Mouse (Mus musculus) G1E (cell line): ENCODE data around the gene Ifitm2. TPM values are rescaled to one million over a fixed set of nuclear protein-coding genes. Genes with fewer than 3 reads are reported as not detected.
"Not testable (repeated sequence)": the region's sequence is repeated elsewhere in the genome, so short reads cannot be mapped to it uniquely, and the experiment has no call there.

Experiments
- ATAC-seq: 2 replicates; pipeline ENCODE4 v1.8.0; 2016; ENCODE audit warnings: mild to moderate bottlenecking; ENCODE audit not compliant: insufficient number of reproducible peaks, poor library complexity, low FRiP score, severe bottlenecking; ENCODE audit errors: extremely low read depth
- DNase-seq: peaks from one replicate; pipeline ENCODE4 v3.0.0; 2012; ENCODE audit warnings: low spot score
- H3K27me3 ChIP-seq: 2 replicates; pipeline ENCODE4 v1.6.1; 2012; ENCODE audit warnings: mild to moderate bottlenecking, low read length, inconsistent platforms; ENCODE audit not compliant: insufficient read depth
- H3K36me3 ChIP-seq: replicated peaks from 2 replicates; pipeline ENCODE3; 2012; ENCODE audit warnings: mild to moderate bottlenecking, inconsistent platforms
- H3K4me1 ChIP-seq: 2 replicates; pipeline ENCODE4 v1.6.1; 2012; ENCODE audit warnings: low read depth, low read length, inconsistent platforms, mixed read lengths; ENCODE audit not compliant: insufficient read depth
- H3K4me3 ChIP-seq: 2 replicates; pipeline ENCODE4 v1.5.1; 2012; ENCODE audit warnings: low read depth, mild to moderate bottlenecking, inconsistent platforms, low read length, moderate library complexity, mixed read lengths
- H3K9me3 ChIP-seq: replicated peaks from 2 replicates; pipeline ENCODE4 v1.6.1; 2012; ENCODE audit warnings: inconsistent platforms
- CTCF ChIP-seq: IDR thresholded peaks from 2 replicates; pipeline ENCODE4 v1.5.1; 2012; ENCODE audit warnings: low read depth, low read length, inconsistent platforms, mixed read lengths
- GATA1 ChIP-seq: IDR thresholded peaks from 2 replicates; pipeline ENCODE4 v1.6.1; 2012; ENCODE audit warnings: borderline replicate concordance, low read length, inconsistent platforms, mixed read lengths
- GATA2 ChIP-seq: IDR thresholded peaks from 2 replicates; pipeline ENCODE4 v1.6.1; 2012; ENCODE audit warnings: low read depth, low read length, inconsistent platforms, borderline replicate concordance
- POLR2AphosphoS5 ChIP-seq: IDR thresholded peaks from 2 replicates; pipeline ENCODE4 v1.6.1; 2012; ENCODE audit warnings: low read depth, low read length, inconsistent platforms; ENCODE audit not compliant: insufficient replicate concordance
- TAL1 ChIP-seq: conservative IDR thresholded peaks from 2 replicates; pipeline ENCODE4 v1.6.1; 2012; ENCODE audit warnings: low read depth, low read length, inconsistent platforms, mixed read lengths
- polyA plus RNA-seq: library from polyadenylated mRNA; stranded (reverse); fragments of >175 nt; gene quantifications from 2 replicates; pipeline ENCODE4 v1.2.3, GENCODE M21; 2012
- total RNA-seq, 2 experiments: library from RNA; stranded (forward) in 1 of 2; stranded (reverse) in 1 of 2; fragments of 200-1000 nt in 1 of 2; fragments of >200 nt in 1 of 2; fragmentation: Nextera tagmentation in 1 of 2; gene quantifications; 2 replicates each; pipeline ENCODE4 v1.2.3; 2014 to 2017

Gene Ifitm2
- total and polyA plus RNA-seq, 3 experiments: 161 to 256 (median 205) TPM

- DNase-seq (no peak), ATAC-seq (no peak; the same call in 1 of the 2 replicates)
- H3K9me3 ChIP-seq: 0 out of 2 replicates have a peak, but pooled peaks cover 2% of the 10 kb centered on the region
- H3K4me1 ChIP-seq: peaks cover 9% of the 10 kb centered on the region; the same call in 1 of the 2 replicates
- H3K4me3 ChIP-seq: no peak overlapping the region
- H3K36me3 ChIP-seq: no peaks in the 10 kb centered on the region
- peaks cover 21% of the 10 kb centered on the region for H3K27me3 ChIP-seq
- TF ChIP-seq POLR2AphosphoS5: no peak
- TF ChIP-seq TAL1: no peak
- TF ChIP-seq CTCF: no peak
- no peak for TF ChIP-seq GATA2
- TF ChIP-seq GATA1: no peak
These were observed 25.9 kb upstream of the Ifitm2 start for GRCm38 (mm10) chr7:140981704-140982103.

GRCm38 (mm10) chr7:140976720-140977119, 20.9 kb upstream of the Ifitm2 start:
- ATAC-seq, H3K9me3 ChIP-seq, H3K36me3 ChIP-seq, H3K4me1 ChIP-seq, H3K4me3 ChIP-seq, DNase-seq: not testable (repeated sequence)
- H3K27me3 ChIP-seq: peaks cover 12% of the 10 kb centered on the region; the same call in 1 of the 2 replicates

GRCm38 (mm10) chr7:140975465-140975864, 19.7 kb upstream of the Ifitm2 start:
- TF ChIP-seq CTCF: no peak
- TF ChIP-seq TAL1: no peak
- no peak for TF ChIP-seq GATA1
- TF ChIP-seq GATA2: no peak
- TF ChIP-seq POLR2AphosphoS5: no peak
- Histone ChIP-seq H3K36me3 (no peaks in the 10 kb centered on the region), H3K9me3 (no peaks in the 10 kb centered on the region), H3K4me3 (no peak overlapping the region), H3K27me3 (peaks cover 17% of the 10 kb centered on the region; the same call in 1 of the 2 replicates), H3K4me1 (no peaks in the 10 kb centered on the region; the same call in 1 of the 2 replicates)
- ATAC-seq (no peak), DNase-seq (no peak)

DNA sequence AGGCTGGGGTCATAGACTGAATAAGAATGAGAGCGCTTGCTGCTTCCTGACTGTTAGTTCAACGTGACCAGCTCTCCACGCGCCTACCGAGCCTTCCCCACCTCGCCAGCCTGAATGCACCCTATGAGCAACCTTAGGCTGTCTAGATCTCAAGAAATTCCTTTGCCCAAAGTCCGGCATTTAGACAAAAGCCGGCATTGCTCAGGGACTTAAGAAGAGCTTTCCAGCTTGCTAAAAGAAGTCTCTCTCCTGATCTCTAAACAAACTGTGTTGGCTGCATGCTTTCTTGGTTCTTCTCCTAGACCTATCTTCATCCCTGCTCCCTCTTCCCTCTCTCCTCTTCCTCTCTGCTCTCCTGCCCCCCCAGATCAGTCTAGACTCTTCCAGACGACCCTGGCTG, 19.2 kb upstream of the Ifitm2 start:
- ATAC-seq (no peak), DNase-seq (no peak)
- H3K9me3 ChIP-seq: no peaks in the 10 kb centered on the region
- H3K36me3 ChIP-seq: no peaks in the 10 kb centered on the region
- peaks cover 21% of the 10 kb centered on the region; the same call in 1 of the 2 replicates for H3K27me3 ChIP-seq
- no peak overlapping the region for H3K4me3 ChIP-seq
- no peak for TF ChIP-seq CTCF
- no peak for TF ChIP-seq TAL1
- no peak for TF ChIP-seq GATA2
- TF ChIP-seq GATA1: no peak
- TF ChIP-seq POLR2AphosphoS5: no peak
- no peaks in the 10 kb centered on the region; the same call in 1 of the 2 replicates for H3K4me1 ChIP-seq

DNA sequence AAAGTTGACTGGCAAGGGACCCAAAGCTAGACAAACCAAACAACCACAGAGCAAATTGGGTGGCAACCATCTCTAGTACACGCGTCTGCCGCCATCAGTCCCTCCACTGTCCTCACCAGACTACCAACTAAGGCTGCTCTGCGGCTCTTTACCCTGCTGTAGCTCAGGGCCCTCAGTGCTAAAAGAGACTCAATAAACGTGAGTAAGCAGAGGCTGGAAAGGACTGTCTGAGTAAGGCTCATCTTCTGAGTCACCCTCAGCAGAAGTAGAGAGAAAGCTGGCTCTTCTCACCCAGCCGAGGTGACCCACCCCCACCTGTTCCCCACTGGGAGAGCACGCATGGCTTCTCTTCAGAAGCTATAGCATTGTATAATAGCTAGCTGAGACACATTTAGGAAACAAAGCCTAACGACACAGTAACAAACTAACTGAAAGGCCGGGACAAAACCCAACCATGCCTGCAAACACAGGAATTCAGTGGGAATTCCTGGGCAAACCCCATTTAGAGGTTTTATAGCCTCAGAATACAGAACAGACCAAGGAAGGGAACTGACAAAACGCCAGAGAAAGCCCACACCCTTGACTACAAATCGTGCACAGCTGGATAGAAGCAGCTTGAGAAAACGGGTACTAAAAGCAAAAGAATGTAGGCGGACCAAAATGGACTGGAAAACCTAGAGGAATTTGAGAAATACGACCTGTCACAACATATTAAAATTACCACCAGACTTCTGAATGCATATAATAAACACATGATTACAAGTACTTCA, 17.8 kb upstream of the Ifitm2 start:
- Histone ChIP-seq H3K4me3 (no peak overlapping the region), H3K9me3 (no peaks in the 10 kb centered on the region), H3K27me3 (peaks cover 27% of the 10 kb centered on the region), H3K4me1 (no peaks in the 10 kb centered on the region; the same call in 1 of the 2 replicates), H3K36me3 (no peaks in the 10 kb centered on the region)
- no peak for ATAC-seq
- DNase-seq: no peak
- no peak for TF ChIP-seq POLR2AphosphoS5
- no peak for TF ChIP-seq CTCF
- TF ChIP-seq GATA2: no peak
- TF ChIP-seq GATA1: no peak
- TF ChIP-seq TAL1: no peak

- no peak for ATAC-seq
- Histone ChIP-seq H3K4me3 (no peak overlapping the region), H3K27me3 (peaks cover 35% of the 10 kb centered on the region)
These were observed 15.8 kb upstream of the Ifitm2 start for GRCm38 (mm10) chr7:140971479-140972171.

More at GRCm38 (mm10) chr7:140971479-140972171, 15.8 kb upstream of the Ifitm2 start:
- TF ChIP-seq CTCF (no peak), TAL1 (no peak), GATA2 (no peak), POLR2AphosphoS5 (no peak), GATA1 (no peak)
- no peak for DNase-seq
- Histone ChIP-seq H3K36me3 (no peaks in the 10 kb centered on the region), H3K9me3 (no peaks in the 10 kb centered on the region), H3K4me1 (peaks cover 3% of the 10 kb centered on the region)
